Mouse (Mus musculus) spleen, adult 2 months (tissue): ENCODE results near the gene Clec3b.

Experiments
- CTCF ChIP-seq: fragments of 200-500 bp; IDR thresholded peaks from 2 replicates; pipeline ENCODE4 v1.5.1; 2011; ENCODE audit warnings: mild to moderate bottlenecking, inconsistent platforms; ENCODE audit not compliant: insufficient read depth, insufficient read length, insufficient replicate concordance; ENCODE audit errors: extremely low read depth
- POLR2A ChIP-seq: fragments of 200-500 bp; IDR thresholded peaks from 2 replicates; pipeline ENCODE4 v1.6.1; 2011; ENCODE audit warnings: low read depth, low read length, inconsistent platforms

GRCm38 (mm10) chr9:123103425-123103824 lies 47.3 kb upstream of the Clec3b start:
- TF ChIP-seq CTCF (no peak), POLR2A (no peak)
